Mouse (Mus musculus): Measurements from ENCODE around the gene Srek1.

DNA sequence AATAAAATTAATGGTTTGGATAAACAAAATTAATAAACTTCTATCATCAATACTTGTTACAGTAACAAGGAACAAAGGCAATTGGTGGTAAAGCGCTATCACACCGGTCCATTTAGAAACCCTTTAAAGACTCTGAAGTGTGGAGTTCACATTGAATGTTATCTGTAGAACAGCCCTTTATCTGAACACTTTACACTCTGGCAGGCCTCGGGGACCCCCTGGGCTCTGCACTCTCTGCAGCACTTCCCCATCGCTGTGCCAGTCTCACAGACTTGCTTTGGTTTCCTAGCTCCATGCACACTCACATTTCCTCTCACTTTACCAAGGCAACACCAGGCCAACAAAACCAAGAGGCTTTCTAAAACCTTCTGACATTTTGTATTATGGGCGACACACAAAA, 45.0 kb upstream of the Srek1 start:
- TF ChIP-seq CTCF (IDR thresholded peaks at IDR 0.05; ENCODE audit: low read depth, low read length) = no peak
- no peak for TF ChIP-seq POLR2A (IDR thresholded peaks at IDR 0.05; ENCODE audit: extremely low read depth, insufficient read depth, low read length)
